Mouse (Mus musculus): ENCODE data around the gene Fam189b.

- TF ChIP-seq CTCF (IDR thresholded peaks at IDR 0.05) (no peak), EP300 (IDR thresholded peaks at IDR 0.05; ENCODE audit: insufficient read depth, low read depth, low read length) (no peak), POLR2A (IDR thresholded peaks at IDR 0.05; ENCODE audit: insufficient read depth, low read depth, low read length) (no peak)
Measured at GRCm38 (mm10) chr3:89183959-89184315, 994 bp downstream of the Fam189b start.
